Mouse (Mus musculus) stomach, postnatal 0 days (tissue): Measurements from ENCODE around the gene Ppara. TPM values are rescaled to one million over a fixed set of nuclear protein-coding genes. Genes with fewer than 3 reads are reported as not detected.
A peak's percentile ranks its signal among the peaks of the same experiment; 100 is the strongest.

ENCODE experiments used
- ATAC-seq: fragments of 200-750 bp; cut with Nextera tagmentation; 2 replicates; pipeline ENCODE4 v1.8.0; 2017; ENCODE audit not compliant: low FRiP score, low TSS enrichment
- DNase-seq: peaks from one replicate; pipeline ENCODE4 v3.0.0-alpha.2; 2016; ENCODE audit warnings: low spot score
- H3K27ac ChIP-seq: fragments of 300-500 bp; sonication (generic); replicated peaks from 2 replicates; pipeline ENCODE4 v1.5.1; 2014; ENCODE audit warnings: mild to moderate bottlenecking, control low read depth
- H3K27me3 ChIP-seq: fragments of 300-500 bp; sonication (generic); 2 replicates; pipeline ENCODE4 v1.6.1; 2014; ENCODE audit warnings: low read length; ENCODE audit not compliant: control insufficient read depth, insufficient read depth
- H3K36me3 ChIP-seq: fragments of 300-500 bp; sonication (generic); 2 replicates; pipeline ENCODE4 v1.6.1; 2014; ENCODE audit warnings: low read length, mixed read lengths; ENCODE audit not compliant: control insufficient read depth, insufficient read depth
- H3K4me1 ChIP-seq: fragments of 300-500 bp; sonication (generic); replicated peaks from 2 replicates; pipeline ENCODE4 v1.6.1; 2014; ENCODE audit warnings: antibody characterized with exemption; ENCODE audit not compliant: control insufficient read depth, insufficient read depth
- H3K4me2 ChIP-seq: fragments of 300-500 bp; sonication (generic); replicated peaks from 2 replicates; pipeline ENCODE4 v1.6.1; 2014; ENCODE audit warnings: low read depth, mild to moderate bottlenecking, control low read depth, moderate library complexity
- H3K4me3 ChIP-seq: fragments of 300-500 bp; sonication (generic); 2 replicates; pipeline ENCODE4 v1.5.1; 2014; ENCODE audit warnings: low read depth, low read length, control low read depth
- H3K9ac ChIP-seq: fragments of 300-500 bp; sonication (generic); 2 replicates; pipeline ENCODE4 v1.6.1; 2014; ENCODE audit warnings: mild to moderate bottlenecking, low read length, control low read depth, mixed read lengths
- H3K9me3 ChIP-seq: fragments of 300-500 bp; sonication (generic); 2 replicates; pipeline ENCODE4 v1.6.1; 2016; ENCODE audit warnings: low read length; ENCODE audit not compliant: control insufficient read depth
- CTCF ChIP-seq: IDR thresholded peaks from 2 replicates; pipeline ENCODE4 v1.5.1; 2016; ENCODE audit warnings: antibody characterized with exemption, low read depth, mild to moderate bottlenecking, moderate library complexity
- EP300 ChIP-seq: optimal IDR thresholded peaks from 2 replicates; pipeline ENCODE3; 2016; ENCODE audit warnings: antibody characterized with exemption
- WGBS: fragments of 180-500 bp; shearing (Covaris S2); extraction: QIAGEN DNeasy Blood & Tissue Kit; methylation state at CpG from one replicate; pipeline ENCODE4 v1.1.7; 2014; 5-methylcytosine and 5-hydroxymethylcytosine counted together
- polyA plus RNA-seq: library from polyadenylated mRNA; unstranded; fragments of >200 nt; fragmentation: Nextera tagmentation; extraction: Ambion mirVana; gene quantifications from 2 replicates; pipeline ENCODE4 v1.2.1, GENCODE M21; 2015

Ppara gene
- polyA plus RNA-seq, 1 experiment from 2014 or later: 16.8 TPM

DNA sequence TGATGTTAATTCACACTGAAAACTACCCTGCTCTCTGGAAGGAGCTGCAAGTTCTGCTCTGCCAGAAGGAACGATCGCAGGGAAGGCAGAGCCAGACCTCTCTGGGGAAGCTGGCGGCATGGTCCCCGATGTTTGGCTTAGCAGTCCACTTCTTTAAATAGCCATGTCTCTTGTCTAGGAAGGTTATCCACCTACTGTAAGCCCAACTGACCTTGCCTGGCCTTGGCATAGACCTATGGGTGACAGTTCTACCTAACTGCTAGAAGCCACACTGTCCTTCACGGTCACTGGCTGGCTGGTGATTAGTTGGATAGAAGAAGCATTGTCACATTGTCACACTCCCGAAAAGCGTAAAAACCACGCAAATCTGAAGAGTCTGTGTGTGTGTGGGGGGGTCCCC lies 63.9 kb downstream of the Ppara start:
- no peak for TF ChIP-seq CTCF
- no peak for TF ChIP-seq EP300
- no peak overlapping the region for H3K4me2 ChIP-seq
- DNase-seq: no peak
- H3K4me3 ChIP-seq: no peak overlapping the region
- H3K36me3 ChIP-seq: no peaks in the 10 kb centered on the region; the same call in 1 of the 2 replicates
- no peaks in the 10 kb centered on the region for H3K4me1 ChIP-seq
- WGBS: 93% methylated on average over 8 of the region's 8 CpGs
- H3K27me3 ChIP-seq: no peaks in the 10 kb centered on the region
- no peak overlapping the region for H3K27ac ChIP-seq
- no peaks in the 10 kb centered on the region for H3K9me3 ChIP-seq
- ATAC-seq: no peak
- no peak overlapping the region for H3K9ac ChIP-seq

DNA sequence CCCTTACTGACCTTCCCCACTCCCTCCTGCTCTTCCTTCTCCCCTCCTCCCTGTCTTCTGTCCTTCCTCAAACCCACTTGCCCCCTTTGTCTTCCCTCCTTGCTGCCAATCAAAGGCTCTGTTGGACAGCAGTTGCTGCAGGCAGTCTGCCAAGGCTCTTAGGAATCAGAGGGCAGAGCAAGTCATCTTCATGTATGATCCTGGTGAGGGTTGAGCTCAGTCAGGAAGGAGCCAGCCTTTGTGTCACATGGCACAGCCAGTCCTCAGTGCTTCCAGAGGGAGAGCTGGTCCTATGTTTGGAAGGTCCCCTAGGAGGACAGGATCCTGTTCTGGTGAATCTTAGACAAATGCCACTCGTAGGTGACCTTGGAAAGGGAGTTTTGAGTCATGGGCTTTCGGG lies 68.1 kb downstream of the Ppara start:
- TF ChIP-seq EP300 (no peak), CTCF (no peak)

DNA sequence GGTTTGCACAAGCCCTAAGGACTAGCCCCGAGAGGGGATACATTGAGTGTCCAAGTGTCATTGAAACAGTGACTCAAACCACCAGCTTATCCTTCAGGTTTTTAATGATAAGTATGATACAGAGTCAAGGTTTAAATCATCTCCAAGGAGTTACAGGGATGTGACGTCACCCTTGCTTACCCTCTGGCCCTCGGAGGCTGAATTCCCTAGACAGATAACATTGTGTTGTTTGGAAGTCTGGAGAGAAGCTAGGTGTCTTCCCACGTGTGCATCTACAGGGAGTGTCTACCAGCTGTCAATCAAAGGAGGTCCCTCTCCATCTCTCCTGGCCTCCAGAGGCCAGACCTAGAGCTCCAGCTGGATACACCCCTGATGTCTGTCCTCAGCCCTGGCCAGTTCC lies 72.1 kb downstream of the Ppara start:
- DNase-seq: no peak

More for the DNA sequence above, 68.1 kb downstream of the Ppara start:
- Histone ChIP-seq H3K27me3 (no peaks in the 10 kb centered on the region), H3K36me3 (no peaks in the 10 kb centered on the region; the same call in 1 of the 2 replicates), H3K4me2 (no peak overlapping the region), H3K4me1 (no peaks in the 10 kb centered on the region), H3K4me3 (no peak overlapping the region), H3K9ac (no peak overlapping the region), H3K27ac (no peak overlapping the region), H3K9me3 (no peaks in the 10 kb centered on the region)
- 67% methylated on average over 2 of the region's 2 CpGs for WGBS
- ATAC-seq (no peak), DNase-seq (no peak)

DNA sequence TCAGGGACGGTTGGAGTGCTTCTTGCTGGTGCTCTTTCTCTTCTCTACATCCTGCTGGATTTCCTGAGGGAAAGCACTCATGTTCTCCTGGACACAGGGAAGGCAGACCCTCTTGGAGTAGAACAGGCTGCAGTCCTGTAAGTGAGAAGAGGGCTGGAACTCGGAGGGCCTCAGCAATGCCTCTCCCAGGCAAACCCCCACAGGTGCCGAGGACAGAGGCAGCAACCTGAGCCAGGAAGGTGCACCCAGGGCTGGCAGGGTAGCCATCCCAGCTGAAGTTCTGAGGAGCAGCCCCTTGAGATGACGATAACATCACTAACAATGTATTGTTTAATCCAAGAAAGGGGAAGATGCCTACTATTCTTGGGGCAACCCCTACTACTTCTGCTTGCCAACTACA lies 72.6 kb downstream of the Ppara start:
- Histone ChIP-seq H3K27me3 (no peaks in the 10 kb centered on the region), H3K27ac (no peak overlapping the region), H3K9ac (no peak overlapping the region), H3K9me3 (no peaks in the 10 kb centered on the region), H3K4me1 (no peaks in the 10 kb centered on the region), H3K36me3 (no peaks in the 10 kb centered on the region), H3K4me2 (no peak overlapping the region), H3K4me3 (no peak overlapping the region)
- WGBS: 83% methylated on average over 4 of the region's 4 CpGs
- DNase-seq: no peak
- ATAC-seq: no peak
- TF ChIP-seq CTCF (no peak), EP300 (no peak)

More for the DNA sequence above, 72.1 kb downstream of the Ppara start:
- H3K9ac ChIP-seq: no peak overlapping the region
- H3K4me3 ChIP-seq: no peak overlapping the region
- no peaks in the 10 kb centered on the region for H3K27me3 ChIP-seq
- H3K9me3 ChIP-seq: no peaks in the 10 kb centered on the region
- no peak overlapping the region for H3K27ac ChIP-seq
- 70% methylated on average over 4 of the region's 4 CpGs for WGBS
- TF ChIP-seq EP300 (no peak), CTCF (no peak)
- no peaks in the 10 kb centered on the region for H3K4me1 ChIP-seq
- ATAC-seq: no peak
- H3K4me2 ChIP-seq: no peak overlapping the region
- no peaks in the 10 kb centered on the region for H3K36me3 ChIP-seq

DNA sequence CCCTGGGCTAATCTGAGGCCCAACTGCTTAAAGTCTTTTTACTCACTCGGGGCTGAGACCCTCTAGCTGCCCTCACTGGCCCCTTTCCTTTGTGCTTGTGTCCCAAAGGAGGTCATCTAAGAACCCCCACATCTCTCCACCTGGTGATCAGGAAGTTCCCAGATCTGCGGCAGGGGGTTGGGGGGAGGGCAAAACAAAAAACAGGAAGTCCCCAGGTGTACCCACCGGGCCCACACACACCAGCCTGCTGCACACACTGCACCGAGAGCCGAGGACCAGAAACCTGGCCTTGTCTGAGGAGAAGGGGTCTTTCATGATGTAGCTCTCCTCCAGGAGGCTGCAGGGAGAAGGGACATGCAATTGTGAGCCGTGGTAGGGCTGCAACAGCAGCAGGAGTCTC lies 73.2 kb downstream of the Ppara start:
- no peak for DNase-seq
- Histone ChIP-seq H3K9ac (no peak overlapping the region), H3K9me3 (no peaks in the 10 kb centered on the region), H3K27ac (no peak overlapping the region), H3K27me3 (no peaks in the 10 kb centered on the region), H3K36me3 (no peaks in the 10 kb centered on the region), H3K4me2 (no peak overlapping the region), H3K4me1 (no peaks in the 10 kb centered on the region), H3K4me3 (no peak overlapping the region)
- TF ChIP-seq CTCF (no peak), EP300 (no peak)
- 80% methylated on average over 6 of the region's 6 CpGs for WGBS
- no peak for ATAC-seq

DNA sequence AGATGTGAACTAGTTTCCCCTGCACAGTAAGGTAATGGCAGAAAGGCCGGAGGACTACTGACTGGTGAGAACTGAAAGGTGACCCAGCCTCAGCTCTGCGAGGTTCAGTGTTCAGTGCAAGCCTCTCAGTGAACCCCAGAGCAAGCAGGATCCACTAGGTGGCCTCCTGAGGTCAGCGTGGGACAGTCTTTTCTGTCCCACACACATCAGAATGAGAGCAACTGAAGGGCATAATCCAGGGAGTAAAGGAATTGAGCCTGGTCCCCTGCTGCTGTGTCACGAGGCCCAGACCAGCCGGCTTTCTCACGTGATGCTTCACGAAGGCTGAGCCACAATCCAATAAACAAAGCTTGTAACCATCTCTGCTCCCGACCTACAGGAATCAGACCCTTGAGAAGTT lies 73.7 kb downstream of the Ppara start:
- Histone ChIP-seq H3K4me1 (no peaks in the 10 kb centered on the region), H3K9me3 (no peaks in the 10 kb centered on the region), H3K27ac (no peak overlapping the region), H3K36me3 (no peaks in the 10 kb centered on the region), H3K4me2 (no peak overlapping the region), H3K27me3 (no peaks in the 10 kb centered on the region), H3K4me3 (no peak overlapping the region), H3K9ac (no peak overlapping the region)
- ATAC-seq: no peak
- TF ChIP-seq CTCF: peak; percentile 41
- TF ChIP-seq EP300: no peak
- no peak for DNase-seq
- 52% methylated on average over 8 of the region's 8 CpGs for WGBS
